Mouse (Mus musculus) midbrain, embryonic 12.5 days (tissue): Measurements from ENCODE around the gene Pde11a. TPM values are rescaled to one million over a fixed set of nuclear protein-coding genes. Genes with fewer than 3 reads are reported as not detected.

ENCODE experiments used
- ATAC-seq: fragments of 200-750 bp; cut with Nextera tagmentation; 2 replicates; pipeline ENCODE4 v1.8.0; 2017; ENCODE audit warnings: low read depth, moderate TSS enrichment, moderate library complexity; ENCODE audit not compliant: low FRiP score
- H3K27ac ChIP-seq: fragments of 300-500 bp; sonication (generic); replicated peaks from 2 replicates; pipeline ENCODE4 v1.5.1; 2016; ENCODE audit warnings: mild to moderate bottlenecking
- H3K27me3 ChIP-seq: fragments of 300-500 bp; sonication (generic); 2 replicates; pipeline ENCODE4 v1.6.1; 2016; ENCODE audit warnings: mild to moderate bottlenecking
- H3K36me3 ChIP-seq: fragments of 300-500 bp; sonication (generic); 2 replicates; pipeline ENCODE4 v1.6.1; 2016
- H3K4me1 ChIP-seq: fragments of 300-500 bp; sonication (generic); 2 replicates; pipeline ENCODE4 v1.6.1; 2016
- H3K4me2 ChIP-seq: fragments of 300-500 bp; sonication (generic); replicated peaks from 2 replicates; pipeline ENCODE4 v1.6.1; 2016; ENCODE audit warnings: mild to moderate bottlenecking, moderate library complexity
- H3K4me3 ChIP-seq: fragments of 300-500 bp; sonication (generic); 2 replicates; pipeline ENCODE4 v1.5.1; 2016; ENCODE audit warnings: mild to moderate bottlenecking
- H3K9ac ChIP-seq: fragments of 300-500 bp; sonication (generic); replicated peaks from 2 replicates; pipeline ENCODE4 v1.6.1; 2016; ENCODE audit warnings: mild to moderate bottlenecking, moderate library complexity
- H3K9me3 ChIP-seq: fragments of 300-500 bp; sonication (generic); 2 replicates; pipeline ENCODE4 v1.6.1; 2016; ENCODE audit warnings: mild to moderate bottlenecking
- WGBS: fragments of 180-500 bp; shearing (Covaris S2); methylation state at CpG from one replicate; pipeline ENCODE4 v1.1.7; 2016; 5-methylcytosine and 5-hydroxymethylcytosine counted together
- polyA plus RNA-seq: library from polyadenylated mRNA; unstranded; fragments of >200 nt; fragmentation: Nextera tagmentation; extraction: Ambion mirVana; gene quantifications from 2 replicates; pipeline ENCODE4 v1.2.1, GENCODE M21; 2016

Pde11a gene
- 0.20 and 0.73 TPM in 2 replicates for polyA plus RNA-seq

GRCm38 (mm10) chr2:76338215-76339156 is at the start of gene Pde11a:
Gene Pde11a, minus strand, starts transcription at chr2:76338774.
- H3K27ac ChIP-seq = no peak within 1 kb of the TSS
- peak; percentile 72 for ATAC-seq
- WGBS = 19% methylated on average over 38 of the region's 41 CpGs
- peak within 1 kb of the TSS; percentile 94 for H3K4me2 ChIP-seq
- H3K36me3 ChIP-seq = no peaks in the 10 kb centered on the region
- peak within 1 kb of the TSS; percentile 48 for H3K4me3 ChIP-seq
- H3K27me3 ChIP-seq = peaks cover 26% of the 10 kb centered on the region
- no peaks in the 10 kb centered on the region for H3K9me3 ChIP-seq
- peak within 1 kb of the TSS; percentile 44 for H3K9ac ChIP-seq
- peaks cover 9% of the 10 kb centered on the region for H3K4me1 ChIP-seq

- no peak for ATAC-seq
Measured at GRCm38 (mm10) chr2:76386531-76386930, 48.0 kb upstream of the Pde11a start.

GRCm38 (mm10) chr2:76378646-76379045 is 40.1 kb upstream of the Pde11a start:
- Histone ChIP-seq H3K36me3 (peaks cover 75% of the 10 kb centered on the region), H3K27ac (no peak overlapping the region), H3K4me1 (no peaks in the 10 kb centered on the region), H3K4me3 (no peak overlapping the region), H3K4me2 (no peak overlapping the region), H3K9ac (no peak overlapping the region), H3K27me3 (no peaks in the 10 kb centered on the region), H3K9me3 (no peaks in the 10 kb centered on the region)
- WGBS = 95% methylated on average over 19 of the region's 19 CpGs
- no peak for ATAC-seq

More at GRCm38 (mm10) chr2:76386531-76386930, 48.0 kb upstream of the Pde11a start:
- Histone ChIP-seq H3K9ac (no peak overlapping the region), H3K9me3 (no peaks in the 10 kb centered on the region), H3K4me3 (no peak overlapping the region), H3K4me2 (no peak overlapping the region), H3K27me3 (no peaks in the 10 kb centered on the region), H3K36me3 (peaks cover 24% of the 10 kb centered on the region), H3K27ac (no peak overlapping the region), H3K4me1 (no peaks in the 10 kb centered on the region)

GRCm38 (mm10) chr2:76374544-76375206 is 36.1 kb upstream of the Pde11a start:
- H3K4me3 ChIP-seq = no peak overlapping the region
- no peaks in the 10 kb centered on the region for H3K27me3 ChIP-seq
- no peak for ATAC-seq
- H3K4me2 ChIP-seq = no peak overlapping the region
- peaks cover 58% of the 10 kb centered on the region for H3K36me3 ChIP-seq
- H3K27ac ChIP-seq = no peak overlapping the region
- H3K9ac ChIP-seq = no peak overlapping the region
- peaks cover 6% of the 10 kb centered on the region for H3K4me1 ChIP-seq
- 94% methylated on average over 6 of the region's 6 CpGs for WGBS
- no peaks in the 10 kb centered on the region for H3K9me3 ChIP-seq

- H3K27ac ChIP-seq = no peak overlapping the region
- no peaks in the 10 kb centered on the region for H3K27me3 ChIP-seq
- no peak overlapping the region for H3K4me2 ChIP-seq
- H3K4me3 ChIP-seq = no peak overlapping the region
- WGBS = 90% methylated on average over 4 of the region's 4 CpGs
- H3K9me3 ChIP-seq = no peaks in the 10 kb centered on the region
- ATAC-seq = no peak
- peaks cover 6% of the 10 kb centered on the region for H3K4me1 ChIP-seq
- no peak overlapping the region for H3K9ac ChIP-seq
- peaks cover 35% of the 10 kb centered on the region for H3K36me3 ChIP-seq
Measured at GRCm38 (mm10) chr2:76372244-76372643, 33.7 kb upstream of the Pde11a start.

GRCm38 (mm10) chr2:76370656-76370922 is 32.0 kb upstream of the Pde11a start:
- Histone ChIP-seq H3K4me3 (peak overlapping the region; percentile 96), H3K27ac (no peak overlapping the region), H3K27me3 (no peaks in the 10 kb centered on the region), H3K4me1 (peaks cover 6% of the 10 kb centered on the region), H3K4me2 (peak overlapping the region; percentile 95), H3K9ac (peak overlapping the region; percentile 89), H3K36me3 (peaks cover 28% of the 10 kb centered on the region), H3K9me3 (no peaks in the 10 kb centered on the region)
- no peak for ATAC-seq
- 4% methylated on average over 7 of the region's 7 CpGs for WGBS

GRCm38 (mm10) chr2:76369821-76370655 is 31.5 kb upstream of the Pde11a start, which contains the start of gene Rbm45:
Gene Rbm45, plus strand, starts transcription at chr2:76369984.
- under 1% methylated on average over 61 of the region's 61 CpGs for WGBS
- Histone ChIP-seq H3K9ac (peak within 1 kb of the TSS; percentile 89), H3K36me3 (peaks cover 24% of the 10 kb centered on the region), H3K4me3 (peak within 1 kb of the TSS; percentile 96), H3K4me2 (peak within 1 kb of the TSS; percentile 95), H3K4me1 (peaks cover 6% of the 10 kb centered on the region), H3K27me3 (no peaks in the 10 kb centered on the region), H3K27ac (peak within 1 kb of the TSS; percentile 69), H3K9me3 (no peaks in the 10 kb centered on the region)
- ATAC-seq = peak; percentile 88

- WGBS = 79% methylated on average over 13 of the region's 13 CpGs
- Histone ChIP-seq H3K4me3 (no peak overlapping the region; the same call in 1 of the 2 replicates), H3K9me3 (no peaks in the 10 kb centered on the region), H3K9ac (no peak overlapping the region), H3K27ac (no peak overlapping the region), H3K36me3 (peaks cover 17% of the 10 kb centered on the region), H3K4me1 (peaks cover 6% of the 10 kb centered on the region), H3K27me3 (no peaks in the 10 kb centered on the region), H3K4me2 (no peak overlapping the region)
- no peak for ATAC-seq
Measured at GRCm38 (mm10) chr2:76368861-76369660, 30.5 kb upstream of the Pde11a start.

- H3K9ac ChIP-seq = no peak overlapping the region
- peaks cover 6% of the 10 kb centered on the region for H3K4me1 ChIP-seq
- H3K27ac ChIP-seq = no peak overlapping the region
- H3K4me2 ChIP-seq = no peak overlapping the region
- 20% methylated on average over 9 of the region's 9 CpGs for WGBS
- peaks cover 2% of the 10 kb centered on the region for H3K36me3 ChIP-seq
- H3K4me3 ChIP-seq = no peak overlapping the region
- no peak for ATAC-seq
- H3K27me3 ChIP-seq = no peaks in the 10 kb centered on the region
- H3K9me3 ChIP-seq = no peaks in the 10 kb centered on the region
Measured at GRCm38 (mm10) chr2:76367188-76367922, 28.8 kb upstream of the Pde11a start.

- peaks cover under 1% of the 10 kb centered on the region for H3K4me1 ChIP-seq
- H3K9ac ChIP-seq = no peak overlapping the region
- H3K4me3 ChIP-seq = no peak overlapping the region
- no peak for ATAC-seq
- no peaks in the 10 kb centered on the region for H3K27me3 ChIP-seq
- no peak overlapping the region for H3K27ac ChIP-seq
- no peaks in the 10 kb centered on the region for H3K36me3 ChIP-seq
- H3K9me3 ChIP-seq = no peaks in the 10 kb centered on the region
- no peak overlapping the region for H3K4me2 ChIP-seq
- 83% methylated on average over 4 of the region's 4 CpGs for WGBS
Measured at GRCm38 (mm10) chr2:76365811-76366210, 27.2 kb upstream of the Pde11a start.

GRCm38 (mm10) chr2:76362111-76362510 is 23.5 kb upstream of the Pde11a start:
- no peaks in the 10 kb centered on the region for H3K9me3 ChIP-seq
- WGBS = 51% methylated on average over 2 of the region's 2 CpGs
- H3K27me3 ChIP-seq = no peaks in the 10 kb centered on the region
- no peak overlapping the region for H3K9ac ChIP-seq
- H3K4me1 ChIP-seq = no peaks in the 10 kb centered on the region
- no peak overlapping the region for H3K4me2 ChIP-seq
- no peak overlapping the region for H3K27ac ChIP-seq
- H3K36me3 ChIP-seq = no peaks in the 10 kb centered on the region
- no peak for ATAC-seq
- H3K4me3 ChIP-seq = no peak overlapping the region
